Mouse (Mus musculus) retina, postnatal 7 days (tissue): ENCODE measurements around the gene Grik3.
"Not testable (repeated sequence)": the region's sequence is repeated elsewhere in the genome, so short reads cannot be mapped to it uniquely, and the experiment has no call there.

Experiments used
- DNase-seq: peaks from one replicate; pipeline ENCODE4 v3.0.0-alpha.2; 2012; ENCODE audit warnings: low read depth, low spot score

The Grik3 gene

DNA sequence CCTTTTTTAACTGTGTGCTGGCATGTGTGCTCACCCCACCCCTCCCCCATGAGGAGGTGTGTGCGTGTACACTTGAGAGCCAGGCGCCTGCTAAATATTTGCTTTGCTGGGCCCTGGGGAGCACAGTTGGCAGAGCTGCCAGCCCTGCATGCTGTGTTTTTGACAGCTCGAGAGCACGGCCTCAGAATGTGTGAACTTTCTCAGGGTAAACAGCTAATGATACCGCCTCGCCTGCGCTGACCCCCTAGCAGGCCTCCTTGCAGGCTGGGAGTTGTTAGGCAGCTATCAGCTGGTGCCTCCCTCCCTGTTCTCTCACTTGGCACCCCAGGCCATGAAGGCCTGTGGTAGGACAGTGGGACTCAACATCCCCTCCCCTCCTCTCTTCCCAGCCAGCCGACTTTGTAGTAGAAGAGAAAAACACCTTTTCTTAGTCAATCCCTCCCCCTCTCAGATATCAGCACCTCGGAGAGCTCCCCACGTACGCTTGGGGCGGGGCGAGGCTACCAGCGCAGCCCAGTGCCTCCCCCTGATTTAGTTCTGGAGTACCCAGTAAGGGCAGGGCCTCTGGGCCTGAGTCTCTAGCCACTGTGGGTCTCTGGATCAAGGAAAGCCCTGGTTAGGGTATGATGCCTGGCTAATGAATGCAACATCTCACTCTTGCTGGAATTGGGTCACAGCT, 99.9 kb downstream of the Grik3 start:
- DNase-seq: no peak

- DNase-seq: no peak
Measured at GRCm38 (mm10) chr4:125592663-125593062, 102.2 kb downstream of the Grik3 start.

DNA sequence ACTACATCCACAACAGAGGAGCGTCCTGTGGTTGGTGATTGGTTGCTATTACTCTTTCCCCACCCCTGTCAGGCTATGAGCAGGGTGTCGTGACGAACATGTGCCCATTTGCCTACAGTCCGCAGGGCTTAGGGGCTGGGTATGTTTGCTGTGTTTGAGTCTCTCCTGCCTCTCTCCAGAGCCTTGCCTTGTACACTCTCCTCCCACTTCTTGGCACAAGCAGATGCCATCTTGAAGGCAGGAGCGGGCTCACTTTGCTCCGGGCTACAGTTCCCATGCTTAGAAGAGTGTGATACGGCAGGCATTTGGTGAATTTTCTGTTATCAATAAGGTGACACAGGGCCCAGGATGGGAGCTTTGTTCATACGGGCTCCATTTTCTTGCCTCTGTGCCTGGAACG, 104.5 kb downstream of the Grik3 start:
- no peak for DNase-seq

DNA sequence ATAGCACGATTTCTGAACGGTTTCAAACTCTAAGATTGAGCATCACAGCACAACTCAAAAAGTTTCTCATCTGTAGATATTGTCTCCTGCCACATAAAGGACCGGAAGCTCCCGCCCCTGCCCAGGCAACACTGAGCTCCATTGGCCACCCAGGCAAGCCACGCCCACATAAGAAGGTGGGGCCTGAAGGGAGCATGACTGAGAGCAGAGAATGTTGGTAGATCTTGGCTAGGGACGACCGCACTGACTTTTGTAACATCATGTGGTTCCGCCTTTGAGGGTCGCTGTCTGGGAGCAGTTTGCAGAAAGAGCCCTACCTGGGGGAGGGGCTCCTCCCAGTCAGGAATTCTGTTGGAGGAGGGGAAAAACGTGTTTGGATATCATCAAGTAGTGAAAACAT, 108.2 kb downstream of the Grik3 start:
- DNase-seq: no peak

GRCm38 (mm10) chr4:125599510-125600005, 109.1 kb downstream of the Grik3 start:
- no peak for DNase-seq

DNA sequence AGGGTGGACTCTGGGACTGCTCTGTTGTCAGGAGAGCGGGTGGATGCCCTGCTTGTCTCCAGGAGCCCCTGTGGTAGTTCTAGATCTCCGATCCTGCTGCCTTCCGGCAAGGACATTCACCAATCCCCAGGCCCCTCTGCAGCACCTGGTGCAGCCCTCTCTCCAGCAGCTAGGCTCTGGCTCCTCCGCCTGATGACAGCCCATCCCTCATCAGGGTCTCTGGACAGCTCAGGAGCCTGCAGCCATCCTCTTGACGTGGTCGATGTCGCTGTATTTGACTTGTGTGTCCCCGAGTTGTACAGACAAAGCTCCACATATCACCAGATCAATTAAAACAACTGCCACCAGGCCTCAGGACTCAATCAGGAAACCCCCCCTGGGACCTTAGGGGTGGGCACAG, 110.1 kb downstream of the Grik3 start:
- DNase-seq: no peak

DNA sequence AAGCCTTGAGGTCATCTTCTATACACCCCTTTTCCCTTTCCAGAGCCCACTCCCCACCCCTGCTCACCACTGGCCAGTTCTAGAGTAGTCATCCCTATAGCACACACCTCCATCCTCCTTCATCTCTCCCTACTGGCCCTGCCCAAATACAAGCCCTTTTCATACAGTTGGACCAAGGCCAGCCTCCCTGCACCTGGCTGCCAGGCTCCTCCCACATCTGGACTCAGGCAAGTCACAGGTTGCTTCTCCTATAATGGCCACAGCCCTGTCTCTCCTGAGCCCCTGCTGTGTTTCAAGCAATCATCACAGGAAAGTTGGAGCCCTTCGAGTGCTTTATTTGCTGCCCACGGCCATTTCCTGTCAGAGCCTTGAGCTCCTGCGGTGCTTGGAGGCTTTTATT, 110.8 kb downstream of the Grik3 start:
- DNase-seq: no peak

- no peak for DNase-seq
Measured at GRCm38 (mm10) chr4:125604494-125604893, 114.0 kb downstream of the Grik3 start.

DNA sequence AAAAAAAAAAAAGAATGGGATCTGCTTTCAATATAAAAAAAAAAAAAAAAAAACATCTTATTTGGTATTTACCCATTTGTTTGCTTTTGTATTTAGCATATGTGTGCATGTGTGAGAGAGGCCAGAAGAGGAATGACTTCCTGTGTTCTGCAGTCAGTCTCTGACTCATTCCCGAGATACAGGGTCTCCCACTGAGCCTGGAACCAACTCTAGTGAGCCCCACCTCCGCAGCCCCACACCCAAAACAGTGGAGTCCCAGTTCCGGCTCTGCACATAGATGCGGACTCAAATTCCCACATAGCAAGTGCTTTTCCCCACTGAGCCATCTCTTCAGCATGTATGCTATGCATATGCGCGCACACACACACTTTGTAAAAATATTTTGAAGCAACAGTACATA, 115.6 kb downstream of the Grik3 start:
- DNase-seq: no peak

DNA sequence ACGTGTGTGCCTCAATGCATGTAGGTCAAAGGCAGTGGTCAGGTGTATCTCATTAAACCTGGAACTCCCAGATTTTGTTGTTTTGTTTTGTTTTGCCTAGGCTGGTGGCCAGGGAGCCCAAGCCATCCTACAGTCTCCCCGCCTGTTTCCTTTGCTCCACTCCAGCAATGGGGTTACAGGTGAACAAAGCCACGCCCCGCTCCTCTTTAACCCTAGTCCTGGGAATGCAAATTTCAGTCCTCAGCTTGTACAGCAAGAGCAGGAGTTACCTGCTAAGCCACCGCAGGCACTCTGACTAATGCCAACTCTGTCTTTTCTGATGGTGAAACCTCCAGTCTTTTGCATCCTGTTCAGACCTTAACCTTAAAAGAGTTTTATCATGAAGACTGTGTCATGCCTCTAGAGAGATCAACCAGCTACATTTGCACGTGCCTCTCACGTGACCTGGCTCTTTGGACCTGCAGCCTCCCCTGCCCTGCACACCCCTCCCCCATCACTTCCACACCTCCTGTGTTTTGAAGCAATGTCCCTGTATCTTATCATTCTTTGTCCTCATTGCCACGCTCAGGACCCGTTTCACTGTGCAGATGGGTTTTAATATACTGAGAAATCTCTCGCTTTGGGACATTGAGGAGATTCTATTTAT, 117.0 kb downstream of the Grik3 start:
- DNase-seq: no peak

GRCm38 (mm10) chr4:125608896-125609295, 118.4 kb downstream of the Grik3 start:
- not testable (repeated sequence) for DNase-seq

DNA sequence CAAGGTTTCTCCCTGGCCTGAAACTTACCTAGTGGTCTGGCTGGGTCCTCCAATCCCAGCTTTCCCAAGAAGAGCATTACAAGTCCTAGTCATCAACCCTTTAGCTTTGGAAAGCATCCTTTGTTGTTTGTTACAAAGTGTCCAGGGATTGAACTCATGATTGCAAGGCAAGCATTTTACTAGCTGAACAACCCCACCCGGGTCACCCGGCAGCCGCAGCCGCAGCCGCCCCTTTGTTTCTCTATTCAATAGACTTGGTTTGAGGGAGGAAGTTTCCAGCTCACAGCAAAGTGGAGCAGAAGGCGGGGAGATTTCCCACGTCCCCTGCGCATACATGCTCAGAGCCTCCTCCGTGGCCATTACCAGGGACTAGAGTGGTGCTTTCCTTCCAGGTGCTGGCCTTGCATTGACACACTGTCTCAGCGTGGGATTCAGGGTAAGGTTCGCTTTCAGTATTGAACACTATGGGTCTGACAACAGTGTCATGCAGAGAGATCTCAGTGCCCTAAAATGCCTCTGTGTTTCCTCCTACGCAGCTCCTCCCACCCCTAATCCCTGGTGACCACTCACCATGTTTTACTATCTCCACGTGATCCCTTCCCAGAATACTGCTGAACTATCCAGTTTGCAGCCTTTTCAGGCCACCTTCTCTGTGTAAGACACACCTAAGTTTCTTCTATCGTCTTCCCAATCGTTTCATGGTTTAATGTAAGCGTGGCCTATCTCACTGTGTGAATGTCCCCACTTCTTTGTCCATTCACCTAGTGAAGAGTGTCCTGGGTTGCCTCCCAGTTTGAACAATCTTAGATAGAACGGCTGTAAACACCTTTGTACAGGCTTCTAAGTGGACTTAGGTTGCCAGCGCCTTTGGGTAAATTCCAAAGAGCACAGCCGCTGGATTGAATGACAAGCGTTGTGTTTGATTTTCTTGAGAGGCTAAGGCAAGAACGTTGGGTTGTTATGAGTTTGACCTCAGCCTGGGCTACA, 119.1 kb downstream of the Grik3 start:
- DNase-seq: no peak

- no peak for DNase-seq
Measured at GRCm38 (mm10) chr4:125617851-125618250, 127.4 kb downstream of the Grik3 start.

DNA sequence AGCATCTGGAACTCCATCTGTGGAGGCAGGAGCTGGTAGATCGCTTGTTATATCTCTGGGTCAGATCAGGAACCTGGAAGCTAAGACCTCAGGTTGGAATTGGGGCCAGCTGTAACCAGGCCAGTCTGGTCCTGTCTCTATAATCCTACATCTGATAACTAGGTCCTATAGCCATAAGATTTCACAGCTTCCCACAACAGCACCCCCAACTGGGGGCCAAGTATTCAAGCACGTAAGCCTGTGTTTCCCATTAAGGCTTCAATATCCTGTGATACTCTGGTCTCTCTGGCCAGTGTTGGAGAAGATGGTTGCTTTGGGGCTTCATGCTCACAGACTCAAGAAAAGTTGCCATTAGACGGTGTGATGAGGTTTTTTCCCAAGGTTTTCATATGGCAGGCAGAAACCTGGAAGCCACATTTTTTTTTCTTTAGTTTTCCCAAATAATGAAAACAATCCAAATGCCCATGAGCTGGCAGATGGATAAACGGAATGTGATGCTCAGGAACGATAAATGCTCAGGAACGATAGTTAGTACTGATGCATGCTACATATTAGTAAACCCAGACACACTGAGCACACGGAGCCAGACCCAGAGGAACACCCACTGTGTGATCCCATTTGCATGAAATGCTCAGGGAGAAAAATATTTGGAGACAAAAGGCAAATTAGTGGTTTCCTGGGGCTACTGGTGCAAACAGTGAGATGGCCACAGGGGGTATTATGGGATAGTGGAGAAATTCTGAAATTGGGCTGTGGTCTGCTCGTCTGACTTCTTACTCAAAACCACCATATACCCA, 128.2 kb downstream of the Grik3 start:
- DNase-seq: no peak

DNA sequence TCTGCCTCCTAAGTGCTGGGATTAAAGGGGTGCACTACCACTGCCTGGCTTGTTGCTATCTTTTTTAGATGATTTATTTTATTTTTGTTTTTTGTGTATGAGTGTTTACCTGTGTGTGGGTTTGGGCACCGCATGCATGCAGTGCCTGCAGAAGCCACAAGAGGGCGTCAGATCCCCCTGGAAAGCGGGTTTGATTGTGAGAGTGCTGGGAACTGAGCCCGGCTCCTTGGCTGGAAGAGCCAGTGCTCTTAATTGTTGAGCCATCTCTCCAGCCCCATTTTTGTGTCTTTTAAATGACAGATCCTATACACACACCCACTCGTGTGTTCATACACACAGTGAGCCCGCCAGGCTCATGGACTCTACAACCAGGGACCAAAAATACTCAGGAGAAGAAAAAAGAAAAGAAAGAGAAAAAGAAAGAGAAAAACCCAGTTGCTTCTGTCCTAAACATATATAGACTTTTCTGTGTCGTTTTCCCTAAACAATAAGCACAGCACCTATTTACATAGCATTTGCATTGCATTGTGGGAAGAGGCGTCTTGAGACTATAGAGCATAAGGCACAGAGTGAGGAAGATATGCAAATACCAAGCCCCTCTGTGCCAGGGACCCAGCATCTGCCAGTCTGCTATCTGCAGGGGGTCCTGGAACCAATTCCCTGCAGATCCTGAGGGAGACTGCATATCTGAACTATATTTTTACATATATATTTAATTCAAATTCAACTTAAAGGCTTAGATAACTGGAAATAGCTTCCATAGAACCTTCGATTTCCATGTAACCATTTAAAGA, 134.6 kb downstream of the Grik3 start:
- no peak for DNase-seq

GRCm38 (mm10) chr4:125629544-125629943, 139.0 kb downstream of the Grik3 start:
- no peak for DNase-seq

- DNase-seq: no peak
Measured at GRCm38 (mm10) chr4:125635037-125635436, 144.5 kb downstream of the Grik3 start.

DNA sequence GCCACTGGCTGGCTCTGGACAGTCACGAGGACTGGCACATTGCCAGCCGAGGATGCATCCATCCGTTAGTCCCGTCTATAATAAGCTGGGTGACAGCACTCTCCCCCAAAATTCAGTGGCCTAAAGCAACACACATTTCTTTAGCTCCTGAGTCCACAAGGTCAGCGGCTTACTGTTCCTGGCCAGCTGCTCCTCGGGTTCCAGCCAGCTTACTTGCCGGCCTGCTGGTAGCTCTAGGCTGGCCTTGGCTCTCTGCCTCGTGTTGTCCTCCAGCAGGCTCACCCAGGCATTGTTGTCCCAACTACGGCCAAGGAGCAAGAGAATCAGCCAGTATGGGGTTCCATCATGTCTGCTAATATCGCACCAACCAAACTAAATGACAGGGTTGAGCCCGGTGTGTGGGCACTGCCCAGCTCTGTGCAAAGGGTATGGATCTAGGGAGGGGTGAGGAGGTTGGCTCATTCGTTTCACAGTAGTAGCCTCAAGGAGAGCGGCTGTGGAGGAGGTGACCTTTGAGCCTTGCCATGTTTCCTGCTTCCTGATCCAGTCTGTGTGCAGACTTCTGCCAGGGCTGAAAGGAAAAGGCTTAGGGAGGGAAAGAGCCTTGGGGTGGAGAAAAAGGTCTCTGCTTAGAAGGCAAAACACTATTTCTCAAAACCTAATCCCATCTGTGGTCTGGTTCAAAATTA, 146.3 kb downstream of the Grik3 start:
- DNase-seq: no peak

GRCm38 (mm10) chr4:125637364-125637763, 146.9 kb downstream of the Grik3 start:
- no peak for DNase-seq

DNA sequence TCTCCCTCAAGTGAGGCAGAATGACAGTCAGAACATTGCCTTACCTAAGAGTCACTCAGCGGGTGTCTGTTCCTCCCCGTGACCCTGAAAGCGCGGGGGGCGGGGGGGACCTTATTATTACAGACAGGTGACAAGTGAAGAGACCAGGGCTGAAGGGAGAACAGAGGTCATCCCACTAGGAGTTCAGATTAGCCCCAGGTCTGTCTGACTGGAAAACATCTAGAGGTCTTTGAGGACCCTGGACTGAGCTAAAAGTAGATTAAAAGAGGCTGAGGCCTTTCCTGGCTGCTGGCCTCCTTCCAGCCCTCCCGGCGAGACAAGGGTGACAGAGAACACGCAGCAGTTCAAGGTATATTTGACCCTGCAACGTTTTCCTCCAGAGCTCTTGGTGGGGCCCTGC, 150.0 kb downstream of the Grik3 start:
- no peak for DNase-seq
